Mouse (Mus musculus) cerebellum, adult 2 months (tissue): Measurements from ENCODE around the gene Agap2.

ENCODE experiments used
- CTCF ChIP-seq: fragments of 200-500 bp; IDR thresholded peaks from 2 replicates; pipeline ENCODE4 v1.5.1; 2011; ENCODE audit warnings: low read depth, mild to moderate bottlenecking, control low read depth, low read length, moderate library complexity, borderline replicate concordance; ENCODE audit not compliant: insufficient read depth
- POLR2A ChIP-seq: fragments of 200-500 bp; IDR thresholded peaks from 2 replicates; pipeline ENCODE4 v1.6.1; 2011; ENCODE audit warnings: low read length, control low read depth, borderline replicate concordance; ENCODE audit not compliant: insufficient read depth

- TF ChIP-seq POLR2A (no peak), CTCF (no peak)
Measured at GRCm38 (mm10) chr10:127141500-127141899, 66.4 kb downstream of the Agap2 start.
